Mouse (Mus musculus) neural tube, embryonic 14.5 days (tissue): ENCODE results near the gene Usp6nl. TPM values are rescaled to one million over a fixed set of nuclear protein-coding genes. Genes with fewer than 3 reads are reported as not detected.

Source experiments
- ATAC-seq: fragments of 200-750 bp; cut with Nextera tagmentation; 2 replicates; pipeline ENCODE4 v1.8.0; 2017; ENCODE audit warnings: low read depth, mild to moderate bottlenecking, moderate TSS enrichment, moderate library complexity
- H3K27ac ChIP-seq: fragments of 300-500 bp; sonication (generic); 2 replicates; pipeline ENCODE4 v1.5.1; 2014; ENCODE audit warnings: low read depth, mild to moderate bottlenecking, control low read depth, low read length, moderate library complexity, mixed read lengths
- H3K27me3 ChIP-seq: fragments of 300-500 bp; sonication (generic); 2 replicates; pipeline ENCODE4 v1.6.1; 2014; ENCODE audit warnings: low read length; ENCODE audit not compliant: control insufficient read depth, insufficient read depth
- H3K36me3 ChIP-seq: fragments of 300-500 bp; sonication (generic); 2 replicates; pipeline ENCODE4 v1.6.1; 2014; ENCODE audit warnings: low read length, mixed read lengths; ENCODE audit not compliant: control insufficient read depth, insufficient read depth
- H3K4me1 ChIP-seq: fragments of 300-500 bp; sonication (generic); 2 replicates; pipeline ENCODE4 v1.6.1; 2014; ENCODE audit warnings: low read length; ENCODE audit not compliant: control insufficient read depth, insufficient read depth
- H3K4me2 ChIP-seq: fragments of 300-500 bp; sonication (generic); 2 replicates; pipeline ENCODE4 v1.6.1; 2014; ENCODE audit warnings: mild to moderate bottlenecking, low read depth, low read length, control low read depth
- H3K4me3 ChIP-seq: fragments of 300-500 bp; sonication (generic); 2 replicates; pipeline ENCODE4 v1.5.1; 2014; ENCODE audit warnings: low read depth, low read length, control low read depth, mixed read lengths
- H3K9ac ChIP-seq: fragments of 300-500 bp; sonication (generic); replicated peaks from 2 replicates; pipeline ENCODE4 v1.6.1; 2014; ENCODE audit warnings: low read depth, mild to moderate bottlenecking, control low read depth, low read length, mixed read lengths
- H3K9me3 ChIP-seq: fragments of 300-500 bp; sonication (generic); 2 replicates; pipeline ENCODE4 v1.6.1; 2016; ENCODE audit warnings: low read length; ENCODE audit not compliant: control insufficient read depth
- WGBS: fragments of 180-500 bp; shearing (Covaris S2); extraction: QIAGEN DNeasy Blood & Tissue Kit; methylation state at CpG from one replicate; pipeline ENCODE4 v1.1.7; 2014; 5-methylcytosine and 5-hydroxymethylcytosine counted together
- polyA plus RNA-seq: library from polyadenylated mRNA; unstranded; fragments of >200 nt; fragmentation: Nextera tagmentation; extraction: Ambion mirVana; gene quantifications from 2 replicates; pipeline ENCODE4 v1.2.1, GENCODE M21; 2014

Gene Usp6nl
- polyA plus RNA-seq, 1 experiment from 2014 or later, result 10.0 TPM

DNA sequence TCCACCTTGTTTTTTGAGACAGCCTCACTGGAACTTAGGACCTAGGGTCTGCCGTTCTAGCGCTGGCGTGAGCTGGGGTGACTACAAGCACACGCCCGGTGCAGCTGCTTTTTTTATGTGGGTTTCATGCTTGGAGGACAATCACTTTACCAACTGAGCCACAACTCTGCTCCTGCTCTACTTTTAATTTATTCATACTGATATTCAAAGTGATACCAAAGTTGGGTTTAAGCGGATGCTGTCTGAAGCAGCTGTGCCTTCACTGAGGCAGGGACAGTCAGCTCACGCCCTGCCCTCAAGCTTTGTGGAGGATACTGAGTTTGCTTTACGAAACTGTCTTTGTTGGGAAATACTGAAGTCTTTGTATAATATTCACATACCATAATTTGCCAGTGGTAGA is 53.6 kb downstream of the Usp6nl start:
- Histone ChIP-seq H3K4me1 (no peaks in the 10 kb centered on the region), H3K9me3 (no peaks in the 10 kb centered on the region), H3K4me3 (no peak overlapping the region), H3K36me3 (no peaks in the 10 kb centered on the region), H3K27me3 (no peaks in the 10 kb centered on the region), H3K27ac (no peak overlapping the region), H3K9ac (no peak overlapping the region), H3K4me2 (no peak overlapping the region)
- no peak for ATAC-seq
- WGBS, result 86% methylated on average over 8 of the region's 8 CpGs

DNA sequence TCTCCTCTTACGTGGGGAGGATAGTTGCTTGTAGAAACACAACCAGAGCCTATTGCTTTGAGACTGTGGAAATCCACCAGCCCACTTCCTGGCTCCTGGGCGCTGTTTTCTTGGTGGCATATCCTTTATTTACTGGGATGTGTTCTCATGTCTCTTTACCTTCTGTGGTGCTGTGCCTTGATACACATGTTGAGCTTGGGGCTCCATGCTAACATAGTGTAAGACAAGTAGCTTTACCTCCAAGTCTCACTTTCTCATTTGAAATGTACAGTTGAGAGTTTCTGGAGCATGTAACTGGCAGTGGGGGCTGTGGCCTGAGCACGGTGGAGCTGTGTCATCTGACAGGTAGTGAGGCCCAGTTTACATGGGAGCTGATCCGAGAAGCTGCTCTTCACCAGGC is 54.5 kb downstream of the Usp6nl start:
- ATAC-seq, result no peak

DNA sequence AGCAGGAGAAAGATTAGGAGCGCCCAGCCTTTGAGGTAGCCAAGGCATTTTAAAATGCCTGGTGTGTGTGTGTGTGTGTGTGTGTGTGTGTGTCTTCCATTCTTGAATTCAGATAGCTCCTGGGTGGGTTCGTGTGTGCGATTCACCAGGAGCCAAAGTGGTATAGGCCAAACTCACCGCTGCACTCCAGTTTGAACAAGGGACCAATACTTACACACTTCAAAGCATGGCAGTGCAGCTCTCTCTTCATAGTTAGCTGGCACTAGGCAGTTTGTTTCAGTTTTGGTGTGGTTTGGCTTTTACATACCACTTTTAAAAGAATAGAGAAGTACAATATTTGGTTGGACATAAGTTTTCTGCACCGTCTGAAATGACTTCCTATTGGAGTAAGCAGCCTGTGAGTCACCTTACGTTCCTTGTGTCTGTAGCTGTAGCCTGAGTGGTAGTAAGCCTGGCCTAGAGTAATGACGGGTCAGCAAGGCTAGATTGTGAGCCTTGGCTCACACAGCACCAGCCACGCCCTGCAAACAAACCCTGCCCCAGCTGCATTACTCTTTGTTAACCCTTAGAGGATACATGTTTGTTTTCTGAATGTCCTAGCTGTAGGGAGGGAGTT is 56.2 kb downstream of the Usp6nl start:
- Histone ChIP-seq H3K4me2 (no peak overlapping the region), H3K9me3 (no peaks in the 10 kb centered on the region), H3K4me1 (no peaks in the 10 kb centered on the region), H3K9ac (no peak overlapping the region), H3K27me3 (no peaks in the 10 kb centered on the region), H3K4me3 (no peak overlapping the region), H3K36me3 (no peaks in the 10 kb centered on the region), H3K27ac (no peak overlapping the region)
- ATAC-seq, result no peak
- WGBS, result 78% methylated on average over 8 of the region's 8 CpGs

More for the DNA sequence above, 54.5 kb downstream of the Usp6nl start:
- Histone ChIP-seq H3K9me3 (no peaks in the 10 kb centered on the region), H3K36me3 (no peaks in the 10 kb centered on the region), H3K27me3 (no peaks in the 10 kb centered on the region), H3K9ac (no peak overlapping the region), H3K4me1 (no peaks in the 10 kb centered on the region), H3K4me3 (no peak overlapping the region), H3K4me2 (no peak overlapping the region), H3K27ac (no peak overlapping the region)
- 79% methylated on average over 4 of the region's 4 CpGs for WGBS

DNA sequence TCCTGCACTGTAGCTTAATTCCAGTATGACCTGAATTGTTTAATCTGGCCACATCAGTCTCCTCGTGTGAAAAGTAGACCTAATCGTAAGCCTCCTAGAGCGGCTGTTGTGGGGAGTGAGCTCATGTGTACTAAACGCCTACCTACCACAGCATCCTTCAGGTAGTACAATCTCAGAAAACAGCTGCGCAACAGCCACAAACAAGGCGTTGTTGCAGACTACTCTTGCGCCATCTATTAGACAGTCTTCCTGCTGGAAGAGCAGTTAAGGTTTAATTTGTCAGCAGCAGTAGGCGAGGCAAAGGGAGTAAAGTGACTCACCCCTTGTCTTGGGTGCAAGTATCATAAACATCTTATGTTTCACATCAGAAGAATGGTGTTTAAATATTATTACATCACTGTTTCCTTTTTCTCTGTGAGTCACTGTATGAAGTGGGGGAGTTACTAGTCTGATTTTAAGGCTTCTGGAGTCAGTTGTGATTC is 57.3 kb downstream of the Usp6nl start:
- no peaks in the 10 kb centered on the region for H3K27me3 ChIP-seq
- H3K36me3 ChIP-seq, result no peaks in the 10 kb centered on the region
- H3K9me3 ChIP-seq, result no peaks in the 10 kb centered on the region
- no peak overlapping the region for H3K4me2 ChIP-seq
- ATAC-seq, result no peak
- H3K27ac ChIP-seq, result no peak overlapping the region
- no peak overlapping the region for H3K4me3 ChIP-seq
- no peaks in the 10 kb centered on the region for H3K4me1 ChIP-seq
- WGBS, result 91% methylated on average over 8 of the region's 8 CpGs
- no peak overlapping the region for H3K9ac ChIP-seq

DNA sequence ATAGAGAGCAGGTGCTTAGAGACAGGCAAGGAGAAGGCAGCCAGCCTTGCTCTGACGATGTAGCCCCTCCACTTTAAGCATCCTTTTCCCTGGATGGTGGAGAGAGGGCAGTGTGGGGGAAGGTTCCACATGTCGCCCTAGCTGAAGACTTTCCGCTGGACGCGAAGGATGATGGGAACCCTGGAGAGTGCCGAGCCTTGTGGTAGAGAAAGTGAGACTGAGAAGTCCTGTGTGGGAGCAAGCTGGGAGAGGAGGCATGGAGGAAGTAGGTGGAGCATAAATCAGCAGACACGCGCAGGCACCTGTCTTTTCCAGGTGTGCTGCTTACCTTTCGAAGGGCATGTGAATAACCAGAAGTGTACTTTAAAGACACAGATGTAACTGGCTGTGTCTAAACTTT is 57.9 kb downstream of the Usp6nl start:
- H3K4me3 ChIP-seq, result no peak overlapping the region
- no peaks in the 10 kb centered on the region for H3K9me3 ChIP-seq
- 86% methylated on average over 9 of the region's 9 CpGs for WGBS
- no peak overlapping the region for H3K4me2 ChIP-seq
- no peaks in the 10 kb centered on the region for H3K4me1 ChIP-seq
- H3K36me3 ChIP-seq, result no peaks in the 10 kb centered on the region
- no peaks in the 10 kb centered on the region for H3K27me3 ChIP-seq
- no peak for ATAC-seq
- H3K27ac ChIP-seq, result no peak overlapping the region
- no peak overlapping the region for H3K9ac ChIP-seq

DNA sequence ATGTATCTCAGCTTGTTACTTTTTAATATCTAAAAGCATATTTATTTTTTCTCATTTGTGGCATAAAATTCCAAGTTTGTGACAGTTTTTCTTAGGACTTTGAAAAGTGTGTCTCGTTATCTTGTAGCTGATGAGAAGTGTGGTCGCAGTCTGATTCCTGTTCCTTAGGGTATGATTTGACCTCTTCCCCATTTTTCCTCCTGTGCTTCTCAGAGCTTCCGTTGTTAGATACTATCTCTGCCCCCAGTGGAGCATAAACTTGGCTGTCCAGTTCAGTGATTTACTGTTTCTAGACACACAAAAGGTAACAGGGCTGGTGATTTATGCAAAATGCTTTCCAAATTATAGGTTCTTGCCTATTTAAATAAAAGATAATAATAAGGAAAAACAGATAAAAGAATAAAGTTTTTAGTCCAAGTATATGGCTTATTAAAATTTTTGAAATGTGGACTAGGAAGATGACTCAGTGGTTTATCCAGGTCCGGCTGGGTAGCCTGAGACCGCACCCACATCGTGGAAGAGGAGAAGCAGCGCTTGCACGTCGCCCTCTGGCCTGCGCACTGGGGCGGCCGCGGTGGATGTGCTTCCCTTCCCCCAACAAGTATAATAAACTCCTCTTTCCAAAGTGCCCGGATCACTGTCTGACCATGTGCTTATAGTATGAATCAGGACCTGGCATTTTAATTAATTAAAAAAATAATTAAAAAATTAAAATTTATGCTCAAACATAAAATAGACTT is 62.1 kb downstream of the Usp6nl start:
- H3K9ac ChIP-seq, result no peak overlapping the region
- no peaks in the 10 kb centered on the region for H3K36me3 ChIP-seq
- H3K4me2 ChIP-seq, result no peak overlapping the region
- H3K4me3 ChIP-seq, result no peak overlapping the region
- ATAC-seq, result no peak
- WGBS, result 84% methylated on average over 14 of the region's 14 CpGs
- no peaks in the 10 kb centered on the region for H3K27me3 ChIP-seq
- H3K27ac ChIP-seq, result no peak overlapping the region
- H3K9me3 ChIP-seq, result no peaks in the 10 kb centered on the region
- no peaks in the 10 kb centered on the region for H3K4me1 ChIP-seq

DNA sequence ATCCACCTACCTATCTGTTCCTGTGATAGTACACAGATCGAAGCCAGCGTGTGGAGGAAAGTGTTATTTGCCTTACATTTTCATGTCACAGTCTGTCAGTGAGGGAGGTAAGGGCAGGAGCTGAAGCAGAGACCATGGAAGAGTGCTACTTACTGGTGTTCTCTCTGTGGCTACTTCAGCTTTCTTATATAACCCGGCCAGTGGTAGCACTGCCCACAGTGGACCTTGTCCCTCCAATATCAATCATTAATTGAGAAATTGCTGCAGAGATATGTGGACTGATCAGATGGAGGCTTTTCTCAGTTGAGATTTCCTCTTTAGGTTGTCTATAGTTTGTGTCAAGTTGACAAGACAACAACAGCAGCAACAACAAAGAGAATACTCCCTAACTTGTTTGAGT is 66.7 kb downstream of the Usp6nl start:
- Histone ChIP-seq H3K4me2 (no peak overlapping the region), H3K4me1 (no peaks in the 10 kb centered on the region), H3K9ac (no peak overlapping the region), H3K27me3 (no peaks in the 10 kb centered on the region), H3K27ac (no peak overlapping the region), H3K36me3 (no peaks in the 10 kb centered on the region), H3K4me3 (no peak overlapping the region), H3K9me3 (no peaks in the 10 kb centered on the region)
- ATAC-seq, result no peak
- 92% methylated on average over 3 of the region's 3 CpGs for WGBS

DNA sequence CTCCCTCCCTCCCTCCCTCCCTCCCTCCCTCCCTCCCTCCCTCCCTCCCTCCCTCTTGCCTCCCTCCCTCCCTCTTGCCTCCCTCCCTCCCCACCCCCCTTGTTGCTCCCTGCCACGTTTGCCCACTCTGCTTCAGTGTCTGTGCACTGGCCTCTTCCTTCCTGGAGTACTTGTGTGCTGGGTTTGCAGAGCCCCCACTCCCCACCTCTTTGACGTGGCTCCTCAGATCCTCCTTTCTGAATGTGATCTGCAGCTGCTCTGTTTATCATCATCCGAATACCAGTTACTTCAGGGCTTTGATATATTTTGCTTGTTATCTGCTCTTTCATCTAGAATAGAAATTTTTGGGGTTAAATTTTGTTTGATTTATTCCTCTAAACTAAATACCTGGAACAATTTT is 68.8 kb downstream of the Usp6nl start:
- ATAC-seq, result no peak
- Histone ChIP-seq H3K9ac (no peak overlapping the region), H3K4me3 (no peak overlapping the region), H3K4me2 (no peak overlapping the region), H3K9me3 (no peaks in the 10 kb centered on the region), H3K36me3 (no peaks in the 10 kb centered on the region), H3K27ac (no peak overlapping the region), H3K27me3 (no peaks in the 10 kb centered on the region), H3K4me1 (no peaks in the 10 kb centered on the region)
- WGBS, result 51% methylated on average over 3 of the region's 3 CpGs

DNA sequence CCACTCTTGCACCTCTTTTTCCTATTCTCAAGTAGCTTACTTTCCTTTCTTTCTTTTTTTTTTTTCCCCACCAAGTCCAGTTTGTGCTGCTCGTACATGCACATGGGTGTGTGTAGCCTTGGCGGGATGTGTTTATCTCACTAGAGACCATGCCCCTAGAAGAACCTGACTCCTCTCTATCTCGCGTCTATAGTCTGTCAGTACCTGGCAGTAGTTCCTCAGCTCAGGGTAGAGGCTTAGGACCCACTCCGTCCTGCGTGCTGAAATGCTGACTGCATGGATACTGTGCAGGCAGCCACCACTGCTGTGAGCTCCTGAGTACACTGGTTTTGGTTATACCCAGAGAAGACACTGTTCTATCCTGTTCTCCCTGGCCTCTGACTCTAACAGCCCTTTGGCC is 69.5 kb downstream of the Usp6nl start:
- ATAC-seq, result no peak
- no peak overlapping the region for H3K4me3 ChIP-seq
- no peak overlapping the region for H3K27ac ChIP-seq
- H3K36me3 ChIP-seq, result no peaks in the 10 kb centered on the region
- H3K9me3 ChIP-seq, result no peaks in the 10 kb centered on the region
- H3K4me2 ChIP-seq, result no peak overlapping the region
- H3K27me3 ChIP-seq, result no peaks in the 10 kb centered on the region
- H3K9ac ChIP-seq, result no peak overlapping the region
- H3K4me1 ChIP-seq, result no peaks in the 10 kb centered on the region
- WGBS, result 93% methylated on average over 6 of the region's 6 CpGs
